Comparison of ENCODE assay signal across 12 mouse cellular contexts in genomic region chr6:32052135-32052915, GRCm38 (mm10). TPM values are rescaled to one million over a fixed set of nuclear protein-coding genes. Genes with fewer than 3 reads are reported as not detected.
A peak's percentile ranks its signal among the peaks of the same experiment; 100 is the strongest.
DNase-seq lines count a peak whose midpoint lies in the region; ATAC-seq lines count a peak whose summit lies in the region.
"Had no signal": no experiment of that assay in that cellular context is flagged by ENCODE, and none has a peak within 500 bp of the region (broad histone marks: within the 10 kb centered on the region; RNA-seq: fewer than 3 reads in every experiment).

No protein-coding gene starts in this region.

- 0 out of 2 replicates have a peak, but pooled peaks cover 4% of the 10 kb centered on the region for H3K9me3 ChIP-seq in heart, embryonic 12.5 days (replicated peaks)

- ATAC-seq in heart, embryonic 12.5 days (ENCODE audit: insufficient number of reproducible peaks, low FRiP score), result no peak

- H3K4me3 ChIP-seq in heart, embryonic 12.5 days, result no peak overlapping the region

- no peaks in the 10 kb centered on the region for H3K27me3 ChIP-seq in heart, embryonic 12.5 days (replicated peaks)

- intact Hi-C loops in left cerebral cortex, postnatal 4 days (cut with DNase I), result no loop called here
- intact Hi-C loops in left cerebral cortex, postnatal 36 days (cut with DNase I), result no loop called here

- no peaks in the 10 kb centered on the region for H3K4me1 ChIP-seq in heart, embryonic 12.5 days (replicated peaks)

- H3K27ac ChIP-seq in heart, embryonic 12.5 days (ENCODE audit: poor library complexity, severe bottlenecking), result no peak overlapping the region

- no peaks in the 10 kb centered on the region for H3K36me3 ChIP-seq in heart, embryonic 12.5 days

- H3K9ac ChIP-seq in heart, embryonic 12.5 days, result no peak overlapping the region

- no peak overlapping the region for H3K4me2 ChIP-seq in heart, embryonic 12.5 days

- peak; percentile 82 for DNase-seq in heart, adult 11 months
- DNase-seq in left cerebral cortex, postnatal 4 days, result peak; percentile 78
- DNase-seq in left cerebral cortex, adult 8-10 months (ENCODE audit: low spot score in 2 of 2), result no peak
- DNase-seq in adrenal gland, postnatal 14 days, result peak; percentile 53
- peak; percentile 20 to 34 for DNase-seq in kidney, postnatal 36 days
- no peak for DNase-seq in spleen, adult 18-20 months
- no peak for DNase-seq in left cerebral cortex, postnatal 36 days (ENCODE audit: low spot score in 2 of 2)
- DNase-seq: thymus, postnatal 14 days had no signal

- WGBS in heart, embryonic 12.5 days, result 72% methylated on average over 6 of the region's 6 CpGs

RNA-seq across cellular contexts. Expression of gene 1700012A03Rik, which starts 2.3 kb away (rescaled TPM):
- polyA plus RNA-seq in heart, embryonic 12.5 days (2016; fragmentation: Nextera tagmentation; extraction: Ambion mirVana), result not detected in 2 replicates
- not detected for total RNA-seq in left cerebral cortex, postnatal 4 days (2021)
- total RNA-seq in left cerebral cortex, adult 8-10 months (2022), result not detected
- total RNA-seq in adrenal gland, postnatal 14 days (2021), result not detected in 2 replicates
- not detected for total RNA-seq in left cerebral cortex, postnatal 36 days (2021)
- total RNA-seq: hematopoietic stem cell, adult 5-6 weeks had no signal
- polyA plus RNA-seq: frontal cortex, adult 2 months; limb, embryonic 14.5 days had no signal

Comparison
In these comparisons a context has a peak if more than half of its experiments do, and no peak if none do; other contexts are left out.
1. DNase-seq: peak in heart, adult 11 months (single experiment), left cerebral cortex, postnatal 4 days (single experiment), adrenal gland, postnatal 14 days (single experiment) and kidney, postnatal 36 days (2 of 2); none in left cerebral cortex, adult 8-10 months (0 of 2), spleen, adult 18-20 months (0 of 2) and left cerebral cortex, postnatal 36 days (0 of 2).